Mouse (Mus musculus): ENCODE data around the gene Map4k4. TPM values are rescaled to one million over a fixed set of nuclear protein-coding genes. Genes with fewer than 3 reads are reported as not detected.

Gene Map4k4
- polyA plus RNA-seq, 1 experiment from 2014 or later = 14.7 TPM

DNA sequence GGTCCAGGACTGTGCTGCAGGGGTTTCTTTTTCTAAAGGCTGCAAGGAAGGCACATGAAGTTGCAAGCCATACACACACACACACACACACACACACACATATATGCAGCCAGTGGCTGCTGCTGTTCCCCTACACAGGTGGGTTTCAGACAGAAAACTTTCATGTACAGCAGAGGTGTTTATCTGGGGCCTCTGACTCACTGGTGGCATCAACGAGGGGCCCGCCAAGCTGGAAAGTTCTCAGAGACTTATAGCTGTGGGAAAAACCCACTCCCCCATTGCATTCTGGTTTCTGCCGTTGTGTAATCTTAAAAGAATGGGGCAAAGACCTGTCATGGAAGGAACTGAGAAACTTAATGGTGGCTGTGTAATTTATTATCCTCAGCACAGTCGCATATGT, 132.6 kb downstream of the Map4k4 start:
- Histone ChIP-seq H3K27me3 (ENCODE audit: control insufficient read depth, insufficient read depth, low read length) (no peaks in the 10 kb centered on the region), H3K36me3 (ENCODE audit: control insufficient read depth, insufficient read depth) (no peaks in the 10 kb centered on the region), H3K4me3 (ENCODE audit: low read length) (no peak overlapping the region), H3K9ac (ENCODE audit: low read length) (no peak overlapping the region), H3K4me2 (ENCODE audit: low read depth, low read length) (no peak overlapping the region), H3K27ac (ENCODE audit: low read length) (no peak overlapping the region), H3K9me3 (replicated peaks; ENCODE audit: control insufficient read depth, low read length) (no peaks in the 10 kb centered on the region), H3K4me1 (ENCODE audit: control insufficient read depth, insufficient read depth, low read length) (0 out of 2 replicates have a peak, but pooled peaks cover 2% of the 10 kb centered on the region)
- WGBS = 62% methylated on average over 4 of the region's 4 CpGs
- ATAC-seq (replicated peaks; ENCODE audit: extremely low read depth, insufficient read depth, low FRiP score) = no peak

DNA sequence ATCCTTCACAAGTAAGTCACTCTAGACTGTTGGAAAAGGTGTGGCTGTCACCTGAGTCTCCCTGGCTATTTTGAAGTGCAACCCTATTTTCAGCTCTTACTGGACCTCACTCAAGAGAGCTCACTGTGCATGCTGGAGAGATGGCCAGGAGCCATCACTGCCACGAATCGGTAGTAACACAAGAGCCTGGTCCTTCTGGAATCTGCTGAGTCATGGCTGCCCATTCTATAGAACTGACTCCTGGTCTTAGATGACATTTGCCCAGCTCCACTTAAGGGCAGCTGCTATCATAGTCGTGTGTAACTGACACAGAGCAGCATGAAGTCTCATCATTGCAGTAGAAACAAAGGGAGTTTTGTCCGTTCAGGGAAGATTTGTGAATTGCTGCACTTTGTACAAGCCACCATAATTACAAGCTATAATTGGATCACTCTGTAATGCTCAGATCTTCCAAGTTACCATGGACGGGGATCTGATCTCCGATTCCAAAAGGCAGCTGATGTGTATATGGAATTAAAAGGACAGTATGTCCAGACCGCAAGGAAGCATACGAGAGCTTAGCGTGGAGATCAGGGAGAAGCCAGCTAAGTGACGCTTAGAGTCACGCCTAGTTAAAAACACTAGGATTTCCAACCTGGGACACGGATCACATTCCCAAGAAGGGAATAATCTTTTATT, 133.2 kb downstream of the Map4k4 start:
- no peak overlapping the region for H3K9ac ChIP-seq (ENCODE audit: low read length)
- H3K9me3 ChIP-seq (replicated peaks; ENCODE audit: control insufficient read depth, low read length) = no peaks in the 10 kb centered on the region
- 0 out of 2 replicates have a peak, but pooled peaks cover 2% of the 10 kb centered on the region for H3K4me1 ChIP-seq (ENCODE audit: control insufficient read depth, insufficient read depth, low read length)
- no peak overlapping the region for H3K27ac ChIP-seq (ENCODE audit: low read length)
- no peak overlapping the region for H3K4me3 ChIP-seq (ENCODE audit: low read length)
- H3K27me3 ChIP-seq (ENCODE audit: control insufficient read depth, insufficient read depth, low read length) = no peaks in the 10 kb centered on the region
- WGBS = 58% methylated on average over 12 of the region's 12 CpGs
- no peaks in the 10 kb centered on the region for H3K36me3 ChIP-seq (ENCODE audit: control insufficient read depth, insufficient read depth)
- ATAC-seq (replicated peaks; ENCODE audit: extremely low read depth, insufficient read depth, low FRiP score) = peak; percentile 72
- H3K4me2 ChIP-seq (ENCODE audit: low read depth, low read length) = no peak overlapping the region

DNA sequence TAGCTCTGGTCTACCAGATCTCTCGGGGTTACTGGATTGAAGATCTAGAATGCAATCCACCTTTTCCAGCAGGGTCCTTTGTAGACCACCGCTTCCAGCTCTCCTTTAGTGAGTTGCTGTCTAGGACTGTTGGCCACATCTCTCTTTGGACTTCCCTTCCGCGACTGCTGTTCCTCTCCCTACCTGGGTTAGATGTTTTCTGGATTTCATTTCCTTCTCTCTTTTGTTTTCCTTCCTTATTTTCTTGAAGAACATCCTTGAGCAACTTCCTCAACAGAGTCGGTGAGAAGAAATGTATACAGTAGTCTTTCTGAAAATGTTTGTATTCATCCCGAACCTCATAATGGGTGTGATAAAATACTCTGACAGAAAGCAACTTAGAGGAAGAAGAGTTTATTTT, 137.1 kb downstream of the Map4k4 start:
- Histone ChIP-seq H3K36me3 (ENCODE audit: control insufficient read depth, insufficient read depth) (no peaks in the 10 kb centered on the region), H3K4me3 (ENCODE audit: low read length) (no peak overlapping the region), H3K27ac (ENCODE audit: low read length) (no peak overlapping the region), H3K4me2 (ENCODE audit: low read depth, low read length) (no peak overlapping the region), H3K27me3 (ENCODE audit: control insufficient read depth, insufficient read depth, low read length) (no peaks in the 10 kb centered on the region), H3K9ac (ENCODE audit: low read length) (no peak overlapping the region), H3K4me1 (ENCODE audit: control insufficient read depth, insufficient read depth, low read length) (0 out of 2 replicates have a peak, but pooled peaks cover 2% of the 10 kb centered on the region), H3K9me3 (replicated peaks; ENCODE audit: control insufficient read depth, low read length) (no peaks in the 10 kb centered on the region)
- WGBS = 87% methylated on average over 6 of the region's 6 CpGs
- no peak for ATAC-seq (replicated peaks; ENCODE audit: extremely low read depth, insufficient read depth, low FRiP score)

DNA sequence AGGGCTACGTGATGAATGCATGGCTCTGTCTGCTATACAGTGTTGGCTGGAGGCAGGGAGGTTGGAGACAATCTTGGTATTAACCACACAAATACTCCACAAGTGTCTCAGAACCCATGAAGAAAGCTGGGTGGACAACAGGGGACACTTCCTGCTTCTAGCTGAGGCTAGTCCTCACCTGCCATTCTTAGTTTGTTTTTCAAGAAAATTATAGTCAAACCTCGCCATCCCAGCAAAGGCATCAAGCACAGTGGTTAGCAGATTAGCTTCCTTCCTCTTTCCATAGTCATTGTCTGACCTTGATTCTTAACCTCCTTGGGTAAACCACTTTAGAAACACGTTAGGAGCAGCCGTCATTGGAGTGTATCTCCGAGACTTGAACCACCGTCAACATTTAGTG, 145.0 kb downstream of the Map4k4 start:
- no peak overlapping the region for H3K4me2 ChIP-seq (ENCODE audit: low read depth, low read length)
- no peaks in the 10 kb centered on the region for H3K36me3 ChIP-seq (ENCODE audit: control insufficient read depth, insufficient read depth)
- H3K27me3 ChIP-seq (ENCODE audit: control insufficient read depth, insufficient read depth, low read length) = no peaks in the 10 kb centered on the region
- H3K27ac ChIP-seq (ENCODE audit: low read length) = no peak overlapping the region
- H3K9me3 ChIP-seq (replicated peaks; ENCODE audit: control insufficient read depth, low read length) = 0 out of 2 replicates have a peak, but pooled peaks cover 3% of the 10 kb centered on the region
- 59% methylated on average over 6 of the region's 6 CpGs for WGBS
- no peaks in the 10 kb centered on the region for H3K4me1 ChIP-seq (ENCODE audit: control insufficient read depth, insufficient read depth, low read length)
- no peak for ATAC-seq (replicated peaks; ENCODE audit: extremely low read depth, insufficient read depth, low FRiP score)
- no peak overlapping the region for H3K4me3 ChIP-seq (ENCODE audit: low read length)
- H3K9ac ChIP-seq (ENCODE audit: low read length) = no peak overlapping the region

DNA sequence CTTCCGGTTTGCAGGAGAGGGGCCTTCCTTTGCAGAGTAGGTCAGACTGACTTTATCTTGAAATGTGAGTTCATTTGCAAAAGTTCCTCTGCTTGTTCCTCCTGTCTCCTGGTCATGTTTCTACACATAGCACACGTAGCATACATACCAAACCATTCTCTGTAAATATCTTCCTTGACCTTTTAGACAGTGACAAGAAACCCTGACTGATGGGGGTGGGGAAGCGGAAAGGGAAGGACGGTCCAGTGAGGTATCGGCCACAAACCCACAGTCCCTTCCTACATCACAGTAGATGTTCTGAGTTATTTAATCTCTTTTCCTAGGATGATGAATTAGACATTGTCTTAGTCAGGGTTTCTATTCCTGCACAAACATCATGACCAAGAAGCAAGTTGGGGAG, 145.9 kb downstream of the Map4k4 start:
- H3K4me2 ChIP-seq (ENCODE audit: low read depth, low read length) = no peak overlapping the region
- H3K36me3 ChIP-seq (ENCODE audit: control insufficient read depth, insufficient read depth) = no peaks in the 10 kb centered on the region
- 72% methylated on average over 5 of the region's 5 CpGs for WGBS
- no peak overlapping the region for H3K4me3 ChIP-seq (ENCODE audit: low read length)
- no peak overlapping the region for H3K9ac ChIP-seq (ENCODE audit: low read length)
- H3K27me3 ChIP-seq (ENCODE audit: control insufficient read depth, insufficient read depth, low read length) = no peaks in the 10 kb centered on the region
- ATAC-seq (replicated peaks; ENCODE audit: extremely low read depth, insufficient read depth, low FRiP score) = no peak
- no peaks in the 10 kb centered on the region for H3K4me1 ChIP-seq (ENCODE audit: control insufficient read depth, insufficient read depth, low read length)
- no peak overlapping the region for H3K27ac ChIP-seq (ENCODE audit: low read length)
- 0 out of 2 replicates have a peak, but pooled peaks cover 3% of the 10 kb centered on the region for H3K9me3 ChIP-seq (replicated peaks; ENCODE audit: control insufficient read depth, low read length)

DNA sequence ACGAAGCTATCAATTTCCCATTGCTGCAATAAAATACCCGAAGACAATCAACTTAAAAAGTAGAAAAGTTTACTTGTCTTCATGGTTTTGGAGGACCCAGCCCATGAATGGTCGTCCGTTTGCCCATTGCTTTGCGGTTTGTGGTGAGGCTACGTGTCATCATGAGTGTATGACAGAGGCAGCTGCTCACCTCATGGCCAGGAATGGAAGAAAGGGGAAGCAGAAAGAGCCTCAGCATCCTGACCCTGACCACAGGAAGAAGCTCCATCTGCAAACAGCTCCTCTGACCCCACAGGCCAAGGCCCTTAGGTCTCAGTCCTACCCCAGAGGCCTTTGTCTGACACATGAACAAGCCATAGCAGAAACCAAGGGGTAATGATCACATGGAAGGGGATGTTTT, 150.4 kb downstream of the Map4k4 start:
- Histone ChIP-seq H3K27me3 (ENCODE audit: control insufficient read depth, insufficient read depth, low read length) (no peaks in the 10 kb centered on the region), H3K4me2 (ENCODE audit: low read depth, low read length) (no peak overlapping the region), H3K27ac (ENCODE audit: low read length) (no peak overlapping the region), H3K4me3 (ENCODE audit: low read length) (no peak overlapping the region), H3K9me3 (replicated peaks; ENCODE audit: control insufficient read depth, low read length) (no peaks in the 10 kb centered on the region), H3K4me1 (ENCODE audit: control insufficient read depth, insufficient read depth, low read length) (no peaks in the 10 kb centered on the region), H3K9ac (ENCODE audit: low read length) (no peak overlapping the region), H3K36me3 (ENCODE audit: control insufficient read depth, insufficient read depth) (no peaks in the 10 kb centered on the region)
- ATAC-seq (replicated peaks; ENCODE audit: extremely low read depth, insufficient read depth, low FRiP score) = no peak
- WGBS = 85% methylated on average over 6 of the region's 6 CpGs

DNA sequence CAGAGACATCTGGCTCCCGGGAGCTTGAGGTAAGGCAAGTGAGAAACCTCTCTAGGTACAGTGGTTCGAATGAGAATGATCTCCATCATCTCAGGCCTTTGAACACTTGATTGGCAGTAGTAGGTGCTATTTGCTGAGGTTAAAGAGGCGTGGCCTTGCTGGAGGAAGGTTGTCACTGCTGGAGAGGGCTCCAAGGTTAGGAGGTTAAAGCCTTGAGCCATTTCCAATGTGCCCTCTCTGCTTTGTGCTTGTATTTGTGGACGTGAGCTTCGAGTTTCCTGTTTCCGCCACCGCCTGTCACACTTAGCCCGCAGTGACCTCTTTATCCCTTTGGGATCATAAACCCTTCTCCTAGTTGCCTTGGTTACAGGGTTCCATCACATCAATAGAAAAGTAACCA, 151.4 kb downstream of the Map4k4 start:
- H3K9me3 ChIP-seq (replicated peaks; ENCODE audit: control insufficient read depth, low read length) = no peaks in the 10 kb centered on the region
- H3K27me3 ChIP-seq (ENCODE audit: control insufficient read depth, insufficient read depth, low read length) = no peaks in the 10 kb centered on the region
- no peaks in the 10 kb centered on the region for H3K4me1 ChIP-seq (ENCODE audit: control insufficient read depth, insufficient read depth, low read length)
- H3K9ac ChIP-seq (ENCODE audit: low read length) = no peak overlapping the region
- 65% methylated on average over 8 of the region's 8 CpGs for WGBS
- ATAC-seq (replicated peaks; ENCODE audit: extremely low read depth, insufficient read depth, low FRiP score) = no peak
- H3K36me3 ChIP-seq (ENCODE audit: control insufficient read depth, insufficient read depth) = no peaks in the 10 kb centered on the region
- no peak overlapping the region for H3K4me2 ChIP-seq (ENCODE audit: low read depth, low read length)
- H3K27ac ChIP-seq (ENCODE audit: low read length) = no peak overlapping the region
- no peak overlapping the region for H3K4me3 ChIP-seq (ENCODE audit: low read length)

DNA sequence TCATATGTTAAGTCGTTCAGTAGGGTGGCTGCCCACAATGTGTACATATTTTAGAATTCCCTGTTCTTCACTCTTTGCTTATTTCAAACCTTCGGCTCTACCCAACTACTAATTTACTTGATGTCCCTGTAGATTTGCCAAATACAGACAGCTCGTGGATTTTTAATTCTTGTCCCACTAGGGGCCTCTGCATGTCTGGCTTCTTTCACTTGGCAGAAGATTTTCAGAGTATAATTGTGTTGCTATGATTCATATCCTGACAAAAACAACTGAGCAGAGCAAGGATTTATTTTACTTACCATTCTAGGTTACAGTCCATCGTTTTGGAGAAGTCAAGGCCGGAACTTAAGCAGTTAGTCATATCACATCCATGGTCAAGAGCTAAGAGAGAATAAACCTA, 152.4 kb downstream of the Map4k4 start:
- Histone ChIP-seq H3K36me3 (ENCODE audit: control insufficient read depth, insufficient read depth) (no peaks in the 10 kb centered on the region), H3K9me3 (replicated peaks; ENCODE audit: control insufficient read depth, low read length) (no peaks in the 10 kb centered on the region), H3K27me3 (ENCODE audit: control insufficient read depth, insufficient read depth, low read length) (no peaks in the 10 kb centered on the region), H3K4me3 (ENCODE audit: low read length) (no peak overlapping the region), H3K27ac (ENCODE audit: low read length) (no peak overlapping the region), H3K4me1 (ENCODE audit: control insufficient read depth, insufficient read depth, low read length) (0 out of 2 replicates have a peak, but pooled peaks cover 2% of the 10 kb centered on the region), H3K4me2 (ENCODE audit: low read depth, low read length) (no peak overlapping the region), H3K9ac (ENCODE audit: low read length) (no peak overlapping the region)
- 75% methylated on average over 5 of the region's 5 CpGs for WGBS
- ATAC-seq (replicated peaks; ENCODE audit: extremely low read depth, insufficient read depth, low FRiP score) = no peak

DNA sequence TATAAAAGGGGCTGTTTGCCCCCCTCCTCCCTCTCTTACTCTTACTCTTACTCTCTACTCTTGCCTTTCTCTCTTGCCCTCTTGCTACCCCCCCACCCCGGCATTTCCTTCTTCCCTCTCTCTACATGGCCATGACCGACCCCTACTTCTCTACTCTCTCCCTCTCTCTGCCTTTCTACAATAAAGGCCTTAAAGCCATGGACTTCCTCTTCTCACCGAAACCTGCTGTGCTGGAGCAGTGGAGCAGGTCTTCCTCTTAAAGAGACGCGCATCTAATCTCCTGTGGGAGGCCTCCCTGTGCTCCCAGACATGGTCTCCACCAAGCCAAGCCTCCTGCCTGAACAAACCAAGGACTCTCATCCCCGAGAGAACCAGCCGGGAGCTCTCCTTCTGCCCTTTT, 154.3 kb downstream of the Map4k4 start:
- 74% methylated on average over 7 of the region's 7 CpGs for WGBS

More for the DNA sequence above, 154.3 kb downstream of the Map4k4 start:
- Histone ChIP-seq H3K9ac (ENCODE audit: low read length) (no peak overlapping the region), H3K9me3 (replicated peaks; ENCODE audit: control insufficient read depth, low read length) (no peaks in the 10 kb centered on the region), H3K4me1 (ENCODE audit: control insufficient read depth, insufficient read depth, low read length) (0 out of 2 replicates have a peak, but pooled peaks cover 2% of the 10 kb centered on the region), H3K27ac (ENCODE audit: low read length) (no peak overlapping the region), H3K4me2 (ENCODE audit: low read depth, low read length) (no peak overlapping the region), H3K4me3 (ENCODE audit: low read length) (no peak overlapping the region), H3K27me3 (ENCODE audit: control insufficient read depth, insufficient read depth, low read length) (no peaks in the 10 kb centered on the region), H3K36me3 (ENCODE audit: control insufficient read depth, insufficient read depth) (no peaks in the 10 kb centered on the region)
- no peak for ATAC-seq (replicated peaks; ENCODE audit: extremely low read depth, insufficient read depth, low FRiP score)
